Mouse (Mus musculus) CH12.LX (cell line): ENCODE results near the gene Camta1. TPM values are rescaled to one million over a fixed set of nuclear protein-coding genes. Genes with fewer than 3 reads are reported as not detected.
A peak's percentile ranks its signal among the peaks of the same experiment; 100 is the strongest.

ENCODE experiments used
- DNase-seq: peaks from one replicate; pipeline ENCODE4 v3.0.0-alpha.2; 2013; ENCODE audit errors: extremely low read depth
- H3K27ac ChIP-seq: 2 replicates; pipeline ENCODE4 v1.5.1; 2012; ENCODE audit warnings: low read depth, mild to moderate bottlenecking, control low read depth, moderate library complexity; ENCODE audit not compliant: insufficient read depth
- H3K27me3 ChIP-seq: replicated peaks from 2 replicates; pipeline ENCODE3; 2012; ENCODE audit warnings: inconsistent platforms
- H3K36me3 ChIP-seq, 2 experiments: replicated peaks in 1 of 2; 2 replicates each; pipeline versions ENCODE3 to v1.6.1; 2012; ENCODE audit warnings: inconsistent platforms in 1 of 2, low read length in 1 of 2, mild to moderate bottlenecking in 1 of 2, mixed read lengths in 1 of 2, moderate library complexity in 1 of 2; ENCODE audit not compliant: control insufficient read depth in 1 of 2, insufficient read depth in 1 of 2
- H3K4me1 ChIP-seq, 2 experiments: 2 replicates each; pipeline ENCODE4 v1.6.1; 2012; ENCODE audit warnings: inconsistent platforms in 1 of 2, moderate library complexity in 1 of 2; ENCODE audit not compliant: insufficient read depth in 2 of 2, control insufficient read depth in 1 of 2
- H3K4me2 ChIP-seq: 2 replicates; pipeline ENCODE4 v1.6.1; 2012; ENCODE audit warnings: low read depth, mild to moderate bottlenecking, control low read depth; ENCODE audit not compliant: poor library complexity, insufficient read depth, severe bottlenecking
- H3K4me3 ChIP-seq, 3 experiments: fragments of 150-350 bp in 1 of 3; sonication (generic) in 1 of 3; replicated peaks in 1 of 3; 2 replicates each; pipeline versions ENCODE3 to v1.5.1; 2011 to 2012; ENCODE audit warnings: low read depth in 2 of 3, low read length in 2 of 3, mild to moderate bottlenecking in 2 of 3, moderate library complexity in 2 of 3, control low read depth in 1 of 3, improper control_type of control experiment in 1 of 3, inconsistent platforms in 1 of 3, mixed read lengths in 1 of 3; ENCODE audit not compliant: poor library complexity in 1 of 3
- H3K79me2 ChIP-seq: replicated peaks from 2 replicates; pipeline ENCODE4 v1.6.1; 2012; ENCODE audit warnings: mild to moderate bottlenecking, moderate library complexity; ENCODE audit not compliant: control insufficient read depth, poor library complexity, insufficient read depth, severe bottlenecking; ENCODE audit errors: extremely low read depth
- H3K9ac ChIP-seq: 2 replicates; pipeline ENCODE4 v1.6.1; 2012; ENCODE audit warnings: low read depth, mild to moderate bottlenecking, control low read depth, moderate library complexity; ENCODE audit not compliant: insufficient read depth
- H3K9me3 ChIP-seq: replicated peaks from 2 replicates; pipeline ENCODE3; 2012; ENCODE audit warnings: low read length, inconsistent platforms, mixed read lengths
- CTCF ChIP-seq, 2 experiments: IDR thresholded peaks in 1 of 2; conservative IDR thresholded peaks in 1 of 2; 2 replicates each; pipeline ENCODE4 v1.5.1; 2011 to 2012; ENCODE audit warnings: low read depth in 2 of 2, low read length in 2 of 2, improper control_type of control experiment in 1 of 2, inconsistent platforms in 1 of 2, mild to moderate bottlenecking in 1 of 2, moderate library complexity in 1 of 2
- E2F4 ChIP-seq: IDR thresholded peaks from 2 replicates; pipeline ENCODE4 v1.6.1; 2011; ENCODE audit warnings: low read depth, low read length, improper control_type of control experiment; ENCODE audit not compliant: insufficient replicate concordance
- ELF1 ChIP-seq: IDR thresholded peaks from 2 replicates; pipeline ENCODE4 v1.6.1; 2014; ENCODE audit warnings: low read depth, mild to moderate bottlenecking, inconsistent platforms, low read length, improper control_type of control experiment
- EP300 ChIP-seq: IDR thresholded peaks from 2 replicates; pipeline ENCODE4 v1.6.1; 2011; ENCODE audit warnings: low read length, improper control_type of control experiment
- GABPA ChIP-seq: IDR thresholded peaks from 2 replicates; pipeline ENCODE4 v1.6.1; 2012; ENCODE audit warnings: low read depth, low read length, improper control_type of control experiment, inconsistent platforms; ENCODE audit not compliant: insufficient replicate concordance
- HCFC1 ChIP-seq: IDR thresholded peaks from 2 replicates; pipeline ENCODE4 v1.6.1; 2012; ENCODE audit warnings: low read depth, mild to moderate bottlenecking, inconsistent platforms, low read length, improper control_type of control experiment
- IRF4 ChIP-seq: IDR thresholded peaks from 2 replicates; pipeline ENCODE4 v1.6.1; 2014; ENCODE audit warnings: low read depth, mild to moderate bottlenecking, inconsistent platforms, low read length, improper control_type of control experiment
- JUN ChIP-seq: IDR thresholded peaks from 2 replicates; pipeline ENCODE4 v1.6.1; 2011; ENCODE audit warnings: low read depth, mild to moderate bottlenecking, low read length, improper control_type of control experiment, moderate library complexity; ENCODE audit not compliant: insufficient read depth
- JUND ChIP-seq: conservative IDR thresholded peaks from 2 replicates; pipeline ENCODE4 v1.6.1; 2011; ENCODE audit warnings: low read depth, low read length, improper control_type of control experiment
- MAFK ChIP-seq: IDR thresholded peaks from 2 replicates; pipeline ENCODE4 v1.6.1; 2011; ENCODE audit warnings: low read length, improper control_type of control experiment; ENCODE audit not compliant: insufficient replicate concordance
- MAZ ChIP-seq: IDR thresholded peaks from 2 replicates; pipeline ENCODE4 v1.6.1; 2012; ENCODE audit warnings: low read depth, mild to moderate bottlenecking, inconsistent platforms, low read length, improper control_type of control experiment, moderate library complexity
- MEF2A ChIP-seq: IDR thresholded peaks from 2 replicates; pipeline ENCODE4 v1.6.1; 2014; ENCODE audit warnings: low read depth, mild to moderate bottlenecking, inconsistent platforms, low read length, improper control_type of control experiment, borderline replicate concordance
- MXI1 ChIP-seq: IDR thresholded peaks from 2 replicates; pipeline ENCODE4 v1.6.1; 2011; ENCODE audit warnings: mild to moderate bottlenecking, low read depth, low read length, improper control_type of control experiment
- MYC ChIP-seq: IDR thresholded peaks from 2 replicates; pipeline ENCODE4 v1.6.1; 2011; ENCODE audit warnings: low read depth, mild to moderate bottlenecking, improper control_type of control experiment, low read length
- NELFE ChIP-seq: IDR thresholded peaks from 2 replicates; pipeline ENCODE4 v1.6.1; 2011; ENCODE audit warnings: low read depth, low read length, improper control_type of control experiment
- POLR2A ChIP-seq: IDR thresholded peaks from 2 replicates; pipeline ENCODE4 v1.6.1; 2011; ENCODE audit warnings: low read depth, mild to moderate bottlenecking, improper control_type of control experiment, low read length
- RAD21 ChIP-seq: IDR thresholded peaks from 2 replicates; pipeline ENCODE4 v1.6.1; 2011; ENCODE audit warnings: low read depth, mild to moderate bottlenecking, low read length, improper control_type of control experiment, moderate library complexity
- TBP ChIP-seq: conservative IDR thresholded peaks from 2 replicates; pipeline ENCODE4 v1.6.1; 2011; ENCODE audit warnings: low read depth, low read length, improper control_type of control experiment
- UBTF ChIP-seq: IDR thresholded peaks from 2 replicates; pipeline ENCODE4 v1.6.1; 2012; ENCODE audit warnings: low read depth, mild to moderate bottlenecking, inconsistent platforms, low read length, improper control_type of control experiment, moderate library complexity
- USF1 ChIP-seq: IDR thresholded peaks from 2 replicates; pipeline ENCODE4 v1.6.1; 2014; ENCODE audit warnings: low read depth, mild to moderate bottlenecking, inconsistent platforms, low read length, improper control_type of control experiment
- ZNF384 ChIP-seq: IDR thresholded peaks from 2 replicates; pipeline ENCODE4 v1.6.1; 2012; ENCODE audit warnings: low read depth, low read length, improper control_type of control experiment, inconsistent platforms
- dilution Hi-C: fragments of 300-500 bp; cut with MboI; formaldehyde crosslinking; loops from 2 replicates; pipeline ENCODE4 v1.14.3; 2020; ENCODE audit warnings: low sequenced_read_pairs; ENCODE audit not compliant: extremely low pct_unique_long_range_greater_than_20kb, extremely low pct_ligation_motif_present
- in situ Hi-C: fragments of 300-500 bp; cut with MboI; formaldehyde crosslinking; loops from 3 replicates; pipeline ENCODE4 v1.14.3; 2019; ENCODE audit warnings: low sequenced_read_pairs, low pct_ligation_motif_present, low pct_unique_long_range_greater_than_20kb, mixed read lengths
- polyA plus RNA-seq: library from polyadenylated mRNA; unstranded; fragments of >175 nt; gene quantifications from 2 replicates; pipeline ENCODE4 v1.2.1, GENCODE M21; 2012; ENCODE audit warnings: low read depth; ENCODE audit not compliant: insufficient read length
- total RNA-seq, 2 experiments: library from RNA; depleted of rRNA; stranded (reverse); fragments of 300-350 nt in 1 of 2; fragments of >200 nt in 1 of 2; gene quantifications; 2 replicates each; pipeline ENCODE4 v1.2.3; 2012 to 2014

Gene Camta1
- total and polyA plus RNA-seq, 3 experiments = 9.9 to 32.5 (median 15.3) TPM

GRCm38 (mm10) chr4:151876400-151876799, 14.7 kb upstream of the Camta1 start:
- peaks cover 6% of the 10 kb centered on the region for H3K9me3 ChIP-seq
- no peak overlapping the region for H3K9ac ChIP-seq
- no peak overlapping the region for H3K4me3 ChIP-seq
- H3K27me3 ChIP-seq = peaks cover 54% of the 10 kb centered on the region
- dilution Hi-C loops = no loop called here
- H3K27ac ChIP-seq = no peak overlapping the region
- no peaks in the 10 kb centered on the region for H3K36me3 ChIP-seq
- DNase-seq = no peak
- no peaks in the 10 kb centered on the region for H3K79me2 ChIP-seq
- TF ChIP-seq POLR2A (no peak), CTCF (conservative IDR thresholded peaks at IDR 0.05 in 1 of 2, IDR thresholded peaks at IDR 0.05 in 1 of 2; ENCODE audit: low read depth in 2 of 2, low read length in 2 of 2) (no peak), MXI1 (no peak), MAZ (no peak), ZNF384 (no peak), HCFC1 (no peak)
- H3K4me1 ChIP-seq = peaks cover 0 to 4% of the 10 kb centered on the region in 2 experiments; a peak in 1 of 4 replicates
- in situ Hi-C loops = loop anchor here (25.0 kb wide), 2 partner anchors 89 to 714 kb away; no protein-coding TSS in a partner anchor
- peak overlapping the region; percentile 40; the same call in 1 of the 2 replicates for H3K4me2 ChIP-seq

- Histone ChIP-seq H3K9me3 (no peaks in the 10 kb centered on the region), H3K4me3 (no peak overlapping the region), H3K79me2 (peaks cover 2% of the 10 kb centered on the region), H3K4me1 (peaks cover 12 to 23% of the 10 kb centered on the region in 2 experiments), H3K4me2 (no peak overlapping the region), H3K27ac (no peak overlapping the region), H3K27me3 (peaks cover 29% of the 10 kb centered on the region), H3K9ac (no peak overlapping the region), H3K36me3 (peaks cover 0 to 8% of the 10 kb centered on the region in 2 experiments)
- in situ Hi-C loops = no loop called here
- dilution Hi-C loops = no loop called here
- no peak for TF ChIP-seq POLR2A
- no peak for TF ChIP-seq ELF1
- TF ChIP-seq EP300 = no peak
- TF ChIP-seq JUND = no peak
- TF ChIP-seq NELFE = no peak
- no peak for TF ChIP-seq TBP
- TF ChIP-seq UBTF = no peak
- no peak for TF ChIP-seq JUN
- no peak for TF ChIP-seq E2F4
- TF ChIP-seq IRF4 = no peak
- no peak for TF ChIP-seq RAD21
- TF ChIP-seq CTCF (conservative IDR thresholded peaks at IDR 0.05 in 1 of 2, IDR thresholded peaks at IDR 0.05 in 1 of 2; ENCODE audit: low read depth in 2 of 2, low read length in 2 of 2) = no peak
- no peak for TF ChIP-seq MYC
- no peak for TF ChIP-seq MEF2A
- no peak for TF ChIP-seq MXI1
- TF ChIP-seq GABPA = no peak
- TF ChIP-seq HCFC1 = no peak
- no peak for TF ChIP-seq MAFK
- no peak for TF ChIP-seq USF1
- no peak for DNase-seq
Observed at GRCm38 (mm10) chr4:151863511-151863910, 1.8 kb upstream of the Camta1 start.
